Mouse (Mus musculus): ENCODE measurements at regions not wholly inside any gene's neighbourhood (a gene's known extent, or its start where the extent isn't known, plus 50 kb on each side); places are given as distances from the start of the nearest gene placed in this dataset.
A peak's percentile ranks its signal among the peaks of the same experiment; 100 is the strongest.

DNA sequence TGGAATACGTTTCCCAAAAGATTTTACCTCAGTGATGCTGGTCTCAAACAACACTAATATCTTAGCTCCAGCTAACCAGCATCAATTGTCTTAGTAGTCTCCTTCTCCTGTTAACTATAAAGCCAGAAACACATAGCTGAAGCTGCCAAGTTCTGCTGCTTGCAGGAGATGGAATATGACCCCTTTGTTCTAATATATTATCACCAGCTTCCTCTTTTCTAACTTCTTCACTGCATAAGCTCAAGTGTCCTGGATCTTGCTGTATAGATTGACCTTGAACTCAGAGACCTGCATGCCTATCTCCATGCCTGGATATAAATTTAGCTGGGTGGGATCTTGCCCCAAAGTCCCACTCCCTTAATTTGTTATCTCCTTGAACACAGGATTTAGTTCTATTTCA is 94.8 kb downstream of the Rbm46 start:
- DNase-seq (ENCODE audit: extremely low spot score, low spot score) = no peak

DNA sequence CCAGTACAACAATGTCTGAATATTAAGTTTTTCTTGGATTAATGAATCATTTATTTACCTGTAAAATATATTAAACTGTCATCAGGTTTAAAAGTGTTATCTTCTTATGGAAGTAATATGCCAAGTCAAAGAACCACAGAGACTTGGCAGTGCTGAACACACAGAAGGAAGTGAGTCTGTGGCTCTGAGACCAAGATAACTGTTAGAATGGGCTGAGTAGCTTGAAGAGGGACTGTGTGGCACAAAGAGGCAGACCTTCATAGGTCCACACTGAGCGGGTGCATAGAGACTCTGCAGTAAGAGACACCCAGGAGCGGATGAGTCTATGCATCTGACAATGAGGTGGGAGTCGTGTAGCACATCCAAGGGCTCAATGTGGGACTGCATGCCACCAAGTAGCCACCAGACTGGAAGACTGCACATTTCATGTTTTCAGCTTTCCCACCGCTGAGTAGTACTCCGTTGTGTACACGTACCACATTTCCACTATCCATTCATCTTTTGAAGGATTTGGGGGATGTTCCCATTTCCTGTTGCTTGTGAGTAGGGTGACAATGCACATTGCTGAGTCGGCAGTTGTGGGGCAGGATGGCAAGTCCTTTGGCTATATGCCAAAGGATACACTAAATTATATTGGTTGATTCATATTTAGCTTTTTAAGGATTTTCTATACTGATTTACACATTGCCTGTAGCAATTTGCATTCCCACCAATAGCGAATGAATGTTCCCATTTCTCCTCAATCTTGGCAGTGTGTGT is 105.6 kb downstream of the Rbm46 start:
- no peak for DNase-seq (ENCODE audit: extremely low spot score, low spot score)

DNA sequence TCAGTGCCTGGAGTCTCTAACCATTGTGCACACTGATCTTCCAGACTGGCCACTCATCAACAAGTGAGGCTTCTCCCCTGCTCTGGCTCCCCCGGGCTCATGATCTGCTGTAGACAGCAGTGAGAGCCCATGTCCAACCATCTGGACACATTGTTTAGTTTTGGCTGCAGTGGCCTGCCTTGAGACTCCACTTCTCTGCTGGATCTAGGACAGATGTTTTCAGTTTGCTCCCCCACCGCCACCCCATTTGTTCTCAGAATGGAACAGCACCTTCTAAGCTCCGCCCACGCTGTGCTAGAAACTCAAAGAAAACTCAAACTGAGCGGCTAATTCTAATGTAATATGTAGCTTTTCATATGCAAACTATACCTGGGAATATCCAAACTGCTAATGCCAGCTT is 108.8 kb downstream of the Rbm46 start:
- peak; percentile 15 for DNase-seq (ENCODE audit: extremely low spot score, low spot score)

DNA sequence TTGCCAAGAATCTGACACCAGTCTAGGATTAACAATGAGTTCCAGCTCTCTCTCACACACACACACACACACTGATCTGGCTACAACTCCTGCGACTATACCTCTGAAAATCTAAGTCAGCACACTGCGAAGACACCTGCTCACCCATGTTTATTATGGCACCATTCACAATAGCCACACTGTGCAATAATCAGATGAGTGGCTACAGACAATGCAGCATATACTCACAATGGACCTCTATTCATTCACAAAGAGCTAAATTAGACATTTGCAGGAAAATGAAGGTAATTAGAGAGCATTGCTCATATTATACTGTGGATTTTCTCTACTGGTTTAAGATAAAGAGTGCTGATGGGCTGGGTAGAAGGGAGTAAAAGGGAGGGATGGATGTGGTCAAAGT is 116.3 kb downstream of the Rbm46 start:
- no peak for DNase-seq (ENCODE audit: extremely low spot score, low spot score)

DNA sequence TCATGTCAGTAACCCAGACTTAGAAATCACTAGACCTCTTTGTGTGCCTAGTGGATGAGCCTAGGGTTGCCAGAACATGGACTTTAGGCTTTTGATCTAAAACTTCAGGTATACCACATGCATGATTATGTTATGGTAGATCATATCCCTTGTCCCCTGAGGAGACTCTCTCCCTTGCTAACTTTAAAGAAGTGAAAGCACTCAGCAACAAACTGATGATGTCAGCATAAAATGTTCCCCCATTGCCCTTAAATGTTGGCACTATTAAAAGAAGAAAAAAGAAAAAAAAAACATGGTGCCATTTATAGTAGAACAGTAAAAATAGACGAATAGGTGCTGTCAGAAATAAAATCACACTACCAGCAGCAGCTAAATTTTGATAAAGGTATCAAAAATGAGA is 117.3 kb downstream of the Rbm46 start:
- DNase-seq (ENCODE audit: extremely low spot score, low spot score) = no peak

DNA sequence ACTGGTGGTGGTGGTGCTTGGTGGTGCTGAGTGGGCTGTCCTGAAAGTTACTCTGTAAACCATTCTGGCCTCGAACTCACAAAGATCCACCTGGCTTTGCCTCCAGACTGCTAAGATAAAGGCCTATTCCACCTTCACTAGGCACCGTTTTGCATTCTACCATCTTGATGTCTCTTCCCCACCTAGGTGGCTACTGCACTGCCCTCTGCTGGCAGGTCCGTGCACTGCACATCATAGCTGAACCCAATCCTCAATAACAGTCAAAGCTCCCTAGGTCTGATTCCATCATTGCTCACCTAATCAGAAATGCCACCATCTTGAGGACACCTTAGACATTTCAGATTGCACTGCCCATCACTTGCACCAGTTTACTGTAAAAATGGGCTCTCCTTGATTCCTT is 150.7 kb downstream of the Rbm46 start:
- peak; percentile 68 for DNase-seq (ENCODE audit: extremely low spot score, low spot score)

DNA sequence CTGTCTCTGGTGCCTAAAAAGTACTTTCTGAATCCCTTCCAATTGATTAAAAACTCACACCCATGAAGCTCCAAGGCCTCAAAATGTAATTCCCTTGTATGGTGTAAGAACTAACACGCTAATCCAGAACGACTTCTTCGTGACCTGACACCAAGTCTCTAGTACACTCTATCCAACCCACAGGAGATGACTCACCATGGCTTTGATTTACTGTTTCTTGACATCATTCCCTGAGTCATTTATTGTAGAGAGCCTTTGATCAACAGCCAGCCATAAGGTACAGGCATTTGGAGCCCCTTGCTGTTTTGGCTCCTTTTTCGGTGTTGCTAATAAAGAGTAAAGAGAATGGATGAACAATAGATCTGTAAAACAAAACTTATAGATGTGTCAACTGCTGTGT is 159.7 kb upstream of the Npy2r start:
- no peak for DNase-seq (ENCODE audit: extremely low spot score, low spot score)

DNA sequence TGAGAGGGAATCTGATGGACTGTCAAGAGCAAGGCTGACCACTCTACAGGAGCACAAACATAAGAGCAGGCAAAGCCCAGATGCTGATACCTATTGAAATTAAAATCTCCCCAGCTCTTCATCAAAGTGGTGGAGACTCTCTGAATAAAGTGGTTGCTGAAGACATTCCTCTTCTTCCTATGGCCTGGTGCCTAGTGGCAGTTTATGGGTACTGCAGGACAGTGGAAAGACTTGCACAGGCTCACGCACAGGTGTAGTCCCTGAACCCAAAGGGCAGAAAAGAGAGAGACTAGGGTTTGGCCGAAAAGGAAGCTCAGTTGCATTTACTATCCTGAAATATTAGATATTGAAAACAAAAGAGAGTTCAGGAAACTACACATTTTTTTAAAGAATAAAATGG is 144.2 kb upstream of the Npy2r start:
- no peak for DNase-seq (ENCODE audit: extremely low spot score, low spot score)

DNA sequence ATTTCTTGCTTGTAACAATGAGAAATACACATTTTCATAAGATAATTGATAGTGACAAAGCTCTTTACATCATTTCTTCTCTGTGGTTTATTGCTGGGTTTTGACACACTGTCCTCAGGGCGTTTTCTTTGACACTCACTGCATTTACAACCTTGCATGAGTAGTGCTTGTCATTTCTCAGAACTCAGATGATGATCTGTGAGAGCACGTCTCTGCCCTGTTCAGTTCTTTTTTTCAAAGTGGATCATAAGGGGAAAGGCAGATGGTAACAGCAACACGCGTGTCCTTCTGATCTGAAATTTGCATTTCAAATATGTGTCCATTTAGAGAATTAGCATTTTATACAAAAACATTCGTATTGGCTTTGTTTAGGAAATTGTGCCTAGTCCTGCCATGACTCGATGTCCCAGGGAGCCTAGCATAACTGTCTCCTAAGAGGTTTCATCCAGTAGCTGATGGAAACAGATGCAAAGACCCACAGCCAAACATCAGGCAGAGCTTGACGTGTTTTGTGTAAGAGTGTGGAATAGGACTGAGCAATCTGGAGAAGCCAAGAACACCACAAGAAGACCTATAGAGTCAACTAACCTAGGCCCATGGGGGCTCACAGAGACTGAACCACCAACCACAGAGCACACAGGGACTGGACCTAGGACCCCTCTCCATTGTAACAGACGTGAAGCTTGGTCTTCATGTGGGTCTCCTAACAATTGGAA is 108.4 kb upstream of the Npy2r start:
- no peak for DNase-seq (ENCODE audit: extremely low spot score, low spot score)

DNA sequence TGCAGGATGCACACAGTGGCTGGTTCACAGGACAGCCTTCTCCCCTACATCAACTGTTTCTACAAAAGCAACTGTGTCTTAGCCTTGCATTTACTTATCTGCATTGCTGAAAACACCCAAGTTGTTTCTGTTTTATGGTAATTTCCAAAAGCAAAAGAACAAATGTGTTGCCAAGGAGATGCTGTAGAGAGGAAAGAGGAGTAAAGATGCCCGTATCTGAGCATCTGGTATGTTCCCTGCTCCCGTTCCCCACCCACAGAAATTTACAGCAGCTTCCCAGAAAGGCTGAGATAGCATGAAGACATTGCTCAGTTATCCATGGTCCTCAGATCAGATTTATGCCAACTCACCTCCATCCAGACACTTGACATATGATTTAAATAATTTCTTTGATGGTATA is 104.5 kb upstream of the Npy2r start:
- no peak for DNase-seq (ENCODE audit: extremely low spot score, low spot score)

DNA sequence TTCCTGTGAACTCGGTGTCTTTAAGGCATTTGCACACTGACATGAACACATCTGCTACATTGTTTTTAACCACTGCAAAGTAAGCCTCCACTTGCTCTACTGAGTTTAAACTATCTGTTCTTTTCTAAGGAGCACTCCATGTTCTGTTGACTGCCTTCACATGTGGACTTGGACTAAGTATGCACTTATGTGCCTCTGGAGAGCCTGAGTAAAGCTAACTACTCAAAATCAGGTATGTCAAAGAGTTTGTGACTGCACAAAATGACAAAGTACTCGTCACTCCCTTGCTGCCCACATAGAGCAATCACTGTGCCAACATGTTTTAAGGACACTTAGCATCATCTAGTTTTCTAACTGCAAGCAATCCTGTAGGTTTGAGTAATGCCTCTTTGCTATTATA is 92.2 kb upstream of the Npy2r start:
- no peak for DNase-seq (ENCODE audit: extremely low spot score, low spot score)

DNA sequence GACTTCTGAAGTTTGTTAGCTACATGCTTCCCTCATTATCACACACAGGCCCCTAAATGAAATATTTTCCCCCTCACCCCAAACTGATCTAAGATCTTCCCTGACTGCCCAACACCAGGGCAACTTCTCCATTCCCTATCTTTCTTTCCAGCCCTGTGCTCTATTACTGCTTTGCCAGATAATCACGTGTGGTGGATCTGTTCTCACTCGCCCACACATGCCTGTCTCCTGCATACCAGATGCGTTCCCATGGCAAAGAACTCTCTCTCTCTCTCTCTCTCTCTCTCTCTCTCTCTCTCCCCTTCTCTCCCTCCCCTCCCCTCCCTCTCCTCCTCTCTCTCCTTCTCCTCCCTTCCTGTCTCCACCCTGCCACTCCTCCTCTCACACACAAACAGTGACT is 88.8 kb upstream of the Npy2r start:
- DNase-seq (ENCODE audit: extremely low spot score, low spot score) = no peak

DNA sequence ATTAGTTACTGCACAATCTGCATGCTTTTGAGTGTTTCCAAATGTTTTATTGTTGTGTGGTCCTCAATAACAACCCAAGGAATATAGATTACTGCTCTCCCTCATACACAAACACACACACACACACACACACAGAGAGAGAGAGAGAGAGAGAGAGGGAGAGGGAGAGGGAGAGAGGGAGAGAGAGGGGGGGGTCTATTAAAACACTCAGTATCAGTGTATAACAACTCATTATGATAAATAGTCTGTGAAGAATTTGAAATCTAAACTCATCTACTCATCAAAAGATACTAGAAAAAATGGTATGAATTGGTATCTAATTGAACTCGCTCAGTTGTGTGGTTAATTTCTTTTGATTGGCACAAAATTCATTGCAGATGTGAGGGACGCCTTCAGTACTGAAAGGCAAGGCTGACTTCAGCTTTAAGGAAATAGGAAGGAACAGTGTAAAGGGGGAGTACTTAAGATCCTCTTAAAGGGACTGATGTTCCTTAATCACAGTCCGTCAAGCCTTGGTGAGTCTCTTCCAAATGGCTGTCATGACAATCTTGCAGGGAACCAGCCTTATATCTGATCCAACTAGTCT is 72.6 kb upstream of the Npy2r start:
- no peak for DNase-seq (ENCODE audit: extremely low spot score, low spot score)

DNA sequence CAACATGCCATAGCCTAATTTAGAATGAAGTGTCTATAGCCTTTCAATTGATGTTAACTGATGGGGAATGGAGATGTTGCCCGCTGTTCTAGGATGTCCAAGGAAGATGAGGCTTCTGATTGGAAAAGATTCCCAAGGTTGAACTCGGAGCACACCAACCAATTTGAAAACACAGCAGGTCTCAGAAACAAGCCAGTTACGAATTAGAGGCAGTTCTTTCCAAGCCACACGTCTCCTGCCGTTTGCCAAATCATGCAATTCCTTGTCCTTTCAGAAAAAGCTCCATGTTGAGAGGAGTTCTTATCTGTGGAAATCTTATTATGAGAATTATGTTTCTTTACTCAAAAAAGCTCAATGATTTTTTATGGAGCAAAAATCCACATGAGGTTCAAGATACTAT is 71.5 kb upstream of the Npy2r start:
- no peak for DNase-seq (ENCODE audit: extremely low spot score, low spot score)

DNA sequence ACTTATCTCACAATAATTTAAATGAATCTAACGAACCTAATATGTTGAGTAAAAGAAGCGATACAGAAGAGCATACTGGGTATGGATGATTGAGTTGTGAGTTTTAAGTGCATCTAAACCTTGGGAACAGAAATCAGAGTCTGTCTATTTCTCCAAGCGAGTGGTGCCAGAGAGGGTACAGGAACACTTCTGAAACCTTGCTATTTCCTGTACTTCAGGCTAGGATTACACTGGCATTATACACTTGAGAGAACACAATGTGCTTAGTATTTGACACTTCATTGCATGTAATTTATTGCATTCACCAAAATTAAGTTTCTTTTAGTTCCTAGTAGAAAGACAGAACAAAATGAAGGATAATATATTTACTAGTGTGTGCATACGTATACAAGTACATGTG is 54.0 kb upstream of the Npy2r start:
- DNase-seq (ENCODE audit: extremely low spot score, low spot score) = no peak

DNA sequence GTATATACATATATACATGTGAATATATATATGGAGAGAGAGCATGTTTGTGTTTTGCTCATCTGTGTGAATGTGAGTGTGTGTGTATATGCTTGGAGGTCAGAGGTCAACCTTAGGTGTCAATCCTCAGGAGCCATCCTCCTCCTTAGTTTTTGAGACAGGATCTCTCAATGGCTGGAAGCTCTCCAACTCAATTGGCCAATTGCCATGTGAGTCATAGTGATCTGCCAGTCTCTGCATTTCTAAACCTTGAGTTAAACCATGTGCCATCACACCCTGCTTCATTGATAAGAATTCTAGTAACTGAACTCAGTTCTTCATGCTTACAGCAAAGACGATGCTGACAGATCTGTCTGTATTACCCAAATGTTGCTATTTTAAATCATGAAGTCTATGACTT is 50.8 kb upstream of the Npy2r start:
- DNase-seq (ENCODE audit: extremely low spot score, low spot score) = no peak

Measured in neural tube, embryonic 10.5 days (tissue).